Mouse (Mus musculus) left cerebral cortex, adult 18-20 months (tissue): ENCODE measurements around the gene Krt4. TPM values are rescaled to one million over a fixed set of nuclear protein-coding genes. Genes with fewer than 3 reads are reported as not detected.
A peak's percentile ranks its signal among the peaks of the same experiment; 100 is the strongest.

Experiments
- DNase-seq, 2 experiments: peaks; one replicate each; pipeline ENCODE4 v3.0.0; 2021 to 2022; ENCODE audit warnings: low spot score in 2 of 2, mixed read lengths in 1 of 2
- microRNA-seq, 2 experiments: library from miRNA; unstranded; fragments of <30 nt; microRNA quantifications; one replicate each; pipeline ENCODE4 v1.2.0; 2021
- total RNA-seq, 2 experiments: library from RNA; stranded (reverse); gene quantifications; 2 replicates each; pipeline ENCODE4 v1.2.3; 2021

Krt4 gene
- total RNA-seq, 2 experiments from 2014 or later, result not detected

- DNase-seq, result no peak
Measured at GRCm38 (mm10) chr15:101895216-101895615, 29.3 kb downstream of the Krt4 start.

- no peak for DNase-seq
Measured at GRCm38 (mm10) chr15:101892820-101893219, 31.7 kb downstream of the Krt4 start, which contains the start of gene Krt76. TSS of gene Krt76 (minus strand) at chr15:101892920.

GRCm38 (mm10) chr15:101879776-101880175 is 44.8 kb downstream of the Krt4 start:
- DNase-seq, result no peak

- no peak for DNase-seq
Measured at GRCm38 (mm10) chr15:101878041-101878440, 46.5 kb downstream of the Krt4 start.

- no peak for DNase-seq
Measured at GRCm38 (mm10) chr15:101874383-101874782, 50.2 kb downstream of the Krt4 start.

- peak; percentile 42 to 60 for DNase-seq
Measured at GRCm38 (mm10) chr15:101873231-101873630, 51.3 kb downstream of the Krt4 start.

- DNase-seq, result peak; percentile 49 to 68
Measured at GRCm38 (mm10) chr15:101869431-101869830, 55.1 kb downstream of the Krt4 start, which contains the start of gene Krt77. TSS of gene Krt77 (minus strand) at chr15:101869705.

Small RNAs within 50 kb of the gene (microRNA-seq; reads per million reads assigned to microRNA genes)
- 0 reads per million in 2 experiments for gene Gm44356

Other genes starting within 250 kb of the Krt4 start
- gene Krt6b, start 244.4 kb downstream of the Krt4 start, total RNA-seq, result not detected
- not detected for gene Krt6a, start 230.4 kb downstream of the Krt4 start, total RNA-seq
- not detected for gene Krt5, start 211.8 kb downstream of the Krt4 start, total RNA-seq
- not detected for gene Krt71, start 181.6 kb downstream of the Krt4 start, total RNA-seq
- gene Krt72, start 138.3 kb downstream of the Krt4 start, total RNA-seq, result not detected
- 1 to 10 TPM; 1.7 TPM for gene Krt73, start 122.4 kb downstream of the Krt4 start, total RNA-seq
- under 1 TPM; 0.28 to 0.67 TPM for gene Krt2, start 106.6 kb downstream of the Krt4 start, total RNA-seq
- 1 to 10 TPM; 1.7 to 2.6 TPM for gene Krt1, start 73.9 kb downstream of the Krt4 start, total RNA-seq
- 10 to 100 TPM; 13.4 to 16.9 TPM for gene Krt77, start 55.0 kb downstream of the Krt4 start, total RNA-seq
- gene Krt76, start 31.8 kb downstream of the Krt4 start, total RNA-seq, result not detected
- gene Krt79, start 15.6 kb upstream of the Krt4 start, total RNA-seq, result not detected
- gene Krt78, start 29.6 kb upstream of the Krt4 start, total RNA-seq, result not detected
- gene Krt8, start 79.7 kb upstream of the Krt4 start, total RNA-seq, result not detected
- under 1 TPM in 1 of 2 experiments, not detected in 1; 0.26 TPM for gene Krt18, start 103.4 kb upstream of the Krt4 start, total RNA-seq
- gene Eif4b, start 149.0 kb upstream of the Krt4 start, total RNA-seq, result 100 to 1,000 TPM; 173 to 179 TPM
- 10 to 100 TPM; 16.0 to 21.8 TPM for gene Tns2, start 175.7 kb upstream of the Krt4 start, total RNA-seq
- gene Spryd3, start 211.5 kb upstream of the Krt4 start, total RNA-seq, result 100 to 1,000 TPM; 153 to 163 TPM
- gene Igfbp6, start 219.6 kb upstream of the Krt4 start, total RNA-seq, result 10 to 100 TPM; 60.2 to 61.6 TPM
- under 1 TPM in 1 of 2 experiments, not detected in 1; 0.30 TPM for gene Soat2, start 225.8 kb upstream of the Krt4 start, total RNA-seq